Mouse (Mus musculus) thymus, adult 2 months (tissue): ENCODE measurements around the gene Nyap1.
A peak's percentile ranks its signal among the peaks of the same experiment; 100 is the strongest.

ENCODE experiments used
- CTCF ChIP-seq: fragments of 200-500 bp; IDR thresholded peaks from 2 replicates; pipeline ENCODE4 v1.5.1; 2012; ENCODE audit warnings: mild to moderate bottlenecking, control low read depth, low read length, moderate library complexity, borderline replicate concordance; ENCODE audit not compliant: control insufficient read depth, poor library complexity, insufficient read depth; ENCODE audit errors: extremely low read depth
- POLR2A ChIP-seq: fragments of 200-500 bp; IDR thresholded peaks from 2 replicates; pipeline ENCODE4 v1.6.1; 2012; ENCODE audit warnings: mild to moderate bottlenecking, low read length, control low read depth, moderate library complexity; ENCODE audit not compliant: control insufficient read depth, poor library complexity, insufficient read depth; ENCODE audit errors: extremely low read depth

DNA sequence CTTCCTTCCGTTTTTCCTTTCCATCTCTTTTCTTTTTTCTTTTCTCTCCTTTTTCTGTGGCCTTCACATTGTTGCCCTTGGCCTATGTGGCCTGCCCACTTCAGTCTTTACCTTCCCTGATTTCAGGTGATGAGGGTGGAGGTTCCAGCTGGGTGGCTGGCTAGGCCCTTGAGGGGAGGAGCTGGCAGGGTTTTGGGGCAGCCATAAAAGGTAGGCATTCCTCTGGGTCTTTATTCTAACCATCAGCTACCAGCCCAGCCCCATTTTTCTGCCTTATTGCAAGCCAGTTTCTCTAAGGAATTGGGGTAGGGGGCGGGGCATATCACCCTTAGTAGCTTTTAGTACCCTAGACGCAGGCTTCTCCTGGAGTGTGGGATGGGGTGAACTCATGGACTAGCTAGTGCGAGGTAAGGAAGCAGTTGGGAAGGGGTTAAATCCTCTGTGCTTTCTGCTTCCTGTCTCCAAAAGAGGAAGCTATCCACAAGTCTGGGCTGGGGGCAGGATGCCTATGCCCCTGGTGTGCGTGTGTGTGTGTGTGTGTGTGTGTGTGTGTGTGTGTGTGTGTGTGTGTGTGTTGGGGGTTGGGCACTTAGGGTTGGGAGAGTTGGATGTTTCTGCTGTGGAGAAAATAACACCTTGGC lies 6.8 kb upstream of the Nyap1 start:
- 0 out of 2 replicates have a peak, but pooled peaks have one; percentile 17 for TF ChIP-seq CTCF
- TF ChIP-seq POLR2A, result no peak
